Mouse (Mus musculus) MEL (cell line): ENCODE results near the gene Krtap5-4. TPM values are rescaled to one million over a fixed set of nuclear protein-coding genes. Genes with fewer than 3 reads are reported as not detected.

ENCODE experiments used
- DNase-seq: peaks from one replicate; pipeline ENCODE4 v3.0.0; 2011; ENCODE audit warnings: low read depth, low spot score
- H3K27ac ChIP-seq: 2 replicates; pipeline ENCODE4 v1.5.1; 2012; ENCODE audit warnings: low read depth, mild to moderate bottlenecking, control low read depth, low read length, moderate library complexity; ENCODE audit not compliant: control insufficient read depth
- H3K27me3 ChIP-seq, 2 experiments: fragments of 150-350 bp in 1 of 2; sonication (generic) in 1 of 2; 2 replicates each; pipeline ENCODE4 v1.6.1; 2012; ENCODE audit warnings: low read length in 2 of 2, mild to moderate bottlenecking in 2 of 2, improper control_type of control experiment in 1 of 2, moderate library complexity in 1 of 2; ENCODE audit not compliant: insufficient read depth in 2 of 2, control insufficient read depth in 1 of 2
- H3K36me3 ChIP-seq, 2 experiments: 2 replicates each; pipeline ENCODE4 v1.6.1; 2012 to 2014; ENCODE audit warnings: low read length in 2 of 2, improper control_type of control experiment in 1 of 2, inconsistent platforms in 1 of 2, mild to moderate bottlenecking in 1 of 2; ENCODE audit not compliant: insufficient read depth in 2 of 2, control insufficient read depth in 1 of 2
- H3K4me1 ChIP-seq, 2 experiments: fragments of 150-350 bp in 1 of 2; sonication (generic) in 1 of 2; 2 replicates each; pipeline ENCODE4 v1.6.1; 2012; ENCODE audit warnings: low read length in 2 of 2, improper control_type of control experiment in 1 of 2, mild to moderate bottlenecking in 1 of 2; ENCODE audit not compliant: insufficient read depth in 2 of 2, control insufficient read depth in 1 of 2
- H3K4me3 ChIP-seq, 2 experiments: fragments of 150-350 bp in 1 of 2; sonication (generic) in 1 of 2; 2 replicates each; pipeline ENCODE4 v1.5.1; 2012; ENCODE audit warnings: low read depth in 2 of 2, low read length in 2 of 2, mild to moderate bottlenecking in 2 of 2, moderate library complexity in 2 of 2, control low read depth in 1 of 2, improper control_type of control experiment in 1 of 2; ENCODE audit not compliant: control insufficient read depth in 1 of 2, insufficient read depth in 1 of 2
- H3K79me2 ChIP-seq: 2 replicates; pipeline ENCODE4 v1.6.1; 2012; ENCODE audit warnings: mild to moderate bottlenecking, low read length, moderate library complexity; ENCODE audit not compliant: control insufficient read depth, poor library complexity, insufficient read depth
- H3K9ac ChIP-seq: 2 replicates; pipeline ENCODE4 v1.6.1; 2012; ENCODE audit warnings: low read depth, mild to moderate bottlenecking, control low read depth, low read length, moderate library complexity; ENCODE audit not compliant: control insufficient read depth, poor library complexity, severe bottlenecking
- H3K9me3 ChIP-seq: fragments of 150-350 bp; sonication (generic); replicated peaks from 2 replicates; pipeline ENCODE4 v1.6.1; 2012; ENCODE audit warnings: mild to moderate bottlenecking, low read length, improper control_type of control experiment, moderate library complexity; ENCODE audit not compliant: insufficient read depth
- BHLHE40 ChIP-seq: IDR thresholded peaks from 2 replicates; pipeline ENCODE4 v1.6.1; 2012; ENCODE audit warnings: low read depth, mild to moderate bottlenecking, inconsistent platforms, low read length, improper control_type of control experiment, borderline replicate concordance
- CHD1 ChIP-seq: IDR thresholded peaks from 2 replicates; pipeline ENCODE4 v1.6.1; 2012; ENCODE audit warnings: low read depth, mild to moderate bottlenecking, inconsistent platforms, low read length, improper control_type of control experiment
- CHD2 ChIP-seq: IDR thresholded peaks from 2 replicates; pipeline ENCODE4 v1.6.1; 2011; ENCODE audit warnings: low read length, improper control_type of control experiment
- CTCF ChIP-seq, 3 experiments: IDR thresholded peaks in 2 of 3; conservative IDR thresholded peaks in 1 of 3; 2 replicates each; pipeline ENCODE4 v1.5.1; 2011 to 2012; ENCODE audit warnings: low read length in 3 of 3, low read depth in 2 of 3, mild to moderate bottlenecking in 2 of 3, improper control_type of control experiment in 1 of 3, inconsistent platforms in 1 of 3, mixed read lengths in 1 of 3, moderate library complexity in 1 of 3; ENCODE audit not compliant: control insufficient read depth in 1 of 3, insufficient read depth in 1 of 3, poor library complexity in 1 of 3, severe bottlenecking in 1 of 3
- E2F4 ChIP-seq: IDR thresholded peaks from 2 replicates; pipeline ENCODE4 v1.6.1; 2011; ENCODE audit warnings: low read depth, low read length, improper control_type of control experiment, borderline replicate concordance
- ELF1 ChIP-seq: IDR thresholded peaks from 2 replicates; pipeline ENCODE4 v1.6.1; 2014; ENCODE audit warnings: low read depth, mild to moderate bottlenecking, inconsistent platforms, low read length, improper control_type of control experiment, moderate library complexity
- GABPA ChIP-seq: IDR thresholded peaks from 2 replicates; pipeline ENCODE4 v1.6.1; 2012; ENCODE audit warnings: low read depth, mild to moderate bottlenecking, inconsistent platforms, low read length, improper control_type of control experiment, moderate library complexity
- GATA1 ChIP-seq: IDR thresholded peaks from 2 replicates; pipeline ENCODE4 v1.6.1; 2011; ENCODE audit warnings: low read depth, low read length, improper control_type of control experiment
- MAFK ChIP-seq: IDR thresholded peaks from 2 replicates; pipeline ENCODE4 v1.6.1; 2011; ENCODE audit warnings: low read depth, mild to moderate bottlenecking, low read length, improper control_type of control experiment, borderline replicate concordance
- MAX ChIP-seq: IDR thresholded peaks from 2 replicates; pipeline ENCODE4 v1.6.1; 2011; ENCODE audit warnings: low read length, improper control_type of control experiment
- MEF2A ChIP-seq: IDR thresholded peaks from 2 replicates; pipeline ENCODE4 v1.6.1; 2014; ENCODE audit warnings: low read depth, mild to moderate bottlenecking, inconsistent platforms, low read length, improper control_type of control experiment; ENCODE audit not compliant: poor library complexity, insufficient replicate concordance, severe bottlenecking; ENCODE audit errors: extremely low read depth
- MYB ChIP-seq: IDR thresholded peaks from 2 replicates; pipeline ENCODE4 v1.6.1; 2011; ENCODE audit warnings: mild to moderate bottlenecking, low read depth, low read length, improper control_type of control experiment
- POLR2A ChIP-seq, 2 experiments: IDR thresholded peaks; 2 replicates each; pipeline ENCODE4 v1.6.1; 2011 to 2012; ENCODE audit warnings: low read length in 2 of 2, mild to moderate bottlenecking in 2 of 2, control low read depth in 1 of 2, improper control_type of control experiment in 1 of 2, low read depth in 1 of 2, moderate library complexity in 1 of 2; ENCODE audit not compliant: control insufficient read depth in 1 of 2, insufficient read depth in 1 of 2, poor library complexity in 1 of 2
- RAD21 ChIP-seq: IDR thresholded peaks from 2 replicates; pipeline ENCODE4 v1.6.1; 2011; ENCODE audit warnings: mild to moderate bottlenecking, low read depth, low read length, improper control_type of control experiment
- RCOR1 ChIP-seq: IDR thresholded peaks from 2 replicates; pipeline ENCODE4 v1.6.1; 2012; ENCODE audit warnings: low read depth, mild to moderate bottlenecking, inconsistent platforms, low read length, improper control_type of control experiment
- SMC3 ChIP-seq: IDR thresholded peaks from 2 replicates; pipeline ENCODE4 v1.6.1; 2011; ENCODE audit warnings: low read depth, low read length, improper control_type of control experiment
- TBP ChIP-seq: IDR thresholded peaks from 2 replicates; pipeline ENCODE4 v1.8.0; 2011; ENCODE audit warnings: low read depth, low read length, improper control_type of control experiment
- UBTF ChIP-seq: IDR thresholded peaks from 2 replicates; pipeline ENCODE4 v1.6.1; 2012; ENCODE audit warnings: low read depth, mild to moderate bottlenecking, inconsistent platforms, low read length, improper control_type of control experiment, moderate library complexity, borderline replicate concordance; ENCODE audit not compliant: insufficient read depth
- USF1 ChIP-seq: IDR thresholded peaks from 2 replicates; pipeline ENCODE4 v1.6.1; 2014; ENCODE audit warnings: low read depth, mild to moderate bottlenecking, inconsistent platforms, low read length, improper control_type of control experiment, moderate library complexity
- ZC3H11A ChIP-seq: IDR thresholded peaks from 2 replicates; pipeline ENCODE4 v1.6.1; 2012; ENCODE audit warnings: low read depth, mild to moderate bottlenecking, inconsistent platforms, low read length, improper control_type of control experiment
- ZKSCAN1 ChIP-seq: IDR thresholded peaks from 2 replicates; pipeline ENCODE4 v1.6.1; 2012; ENCODE audit warnings: low read depth, mild to moderate bottlenecking, inconsistent platforms, low read length, improper control_type of control experiment, moderate library complexity
- polyA plus RNA-seq, 2 experiments: library from polyadenylated mRNA; stranded (reverse) in 1 of 2; unstranded in 1 of 2; fragments of >175 nt in 1 of 2; fragments of >200 nt in 1 of 2; gene quantifications; 2 replicates each; pipeline versions ENCODE4 v1.2.1 to v1.2.4; 2012; ENCODE audit warnings: low replicate concordance in 2 of 2, low read depth in 1 of 2; ENCODE audit not compliant: insufficient read length in 2 of 2, insufficient read depth in 1 of 2, missing spikeins in 1 of 2
- total RNA-seq: library from RNA; depleted of rRNA; stranded (reverse); fragments of 300-350 nt; gene quantifications from 2 replicates; pipeline ENCODE4 v1.2.3, GENCODE M21; 2012

Gene Krtap5-4
- total and polyA plus RNA-seq, 3 experiments: not detected

DNA sequence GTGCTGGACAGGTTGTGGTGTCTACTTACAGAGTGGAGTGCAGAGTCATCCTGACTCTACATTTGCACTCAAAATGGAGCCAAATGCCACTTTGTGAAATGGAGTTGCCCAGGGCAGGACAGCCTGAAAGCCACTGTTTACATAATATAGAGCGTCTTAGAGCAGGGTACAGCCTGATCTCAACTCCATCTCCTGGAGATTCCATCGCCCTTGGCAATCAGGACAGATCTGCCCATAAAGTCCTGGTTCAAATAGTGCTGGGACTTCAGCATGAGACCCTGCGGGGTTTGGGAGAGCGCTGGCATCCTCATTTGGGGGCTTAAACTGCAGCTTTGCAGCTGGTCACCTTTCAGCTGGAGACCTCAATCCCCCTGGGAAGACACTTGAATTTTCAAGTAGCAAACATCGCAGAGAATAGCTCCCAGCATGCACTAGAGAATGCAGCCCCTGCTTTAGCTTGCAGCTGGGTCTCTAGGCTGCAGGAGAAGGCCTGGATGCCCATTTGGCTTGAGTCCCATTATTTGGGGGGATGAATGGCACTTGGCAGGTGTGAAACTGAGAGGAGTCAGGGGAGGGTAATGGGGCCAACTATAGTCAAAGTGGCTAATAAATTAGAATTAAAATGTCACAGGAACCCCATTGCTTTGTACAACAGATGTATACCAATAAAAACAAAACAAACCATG is 11.4 kb downstream of the Krtap5-4 start:
- no peak for TF ChIP-seq MYB
- no peak for TF ChIP-seq MAX
- no peak for TF ChIP-seq USF1
- TF ChIP-seq RAD21: no peak
- no peak for TF ChIP-seq GABPA
- TF ChIP-seq POLR2A (IDR thresholded peaks at IDR 0.05; ENCODE audit: control insufficient read depth in 1 of 2, insufficient read depth in 1 of 2, low read depth in 1 of 2, low read length in 2 of 2, poor library complexity in 1 of 2): no peak
- TF ChIP-seq ZC3H11A: no peak
- no peak for TF ChIP-seq BHLHE40
- TF ChIP-seq UBTF: no peak
- no peak for TF ChIP-seq MEF2A
- no peak for TF ChIP-seq RCOR1
- TF ChIP-seq TBP: no peak
- no peak for TF ChIP-seq CHD2
- no peak for TF ChIP-seq E2F4
- TF ChIP-seq MAFK: no peak
- no peak for TF ChIP-seq CHD1
- no peak for TF ChIP-seq ZKSCAN1
- TF ChIP-seq SMC3: no peak
- no peak for TF ChIP-seq ELF1
- TF ChIP-seq GATA1: no peak
- Histone ChIP-seq H3K27me3 (peaks cover 0 to 6% of the 10 kb centered on the region in 2 experiments; a peak in 3 of 4 replicates), H3K79me2 (no peaks in the 10 kb centered on the region), H3K9ac (no peak overlapping the region), H3K9me3 (no peaks in the 10 kb centered on the region), H3K27ac (no peak overlapping the region), H3K36me3 (no peaks in the 10 kb centered on the region), H3K4me1 (no peaks in the 10 kb centered on the region), H3K4me3 (no peak overlapping the region)
- no peak for DNase-seq

DNA sequence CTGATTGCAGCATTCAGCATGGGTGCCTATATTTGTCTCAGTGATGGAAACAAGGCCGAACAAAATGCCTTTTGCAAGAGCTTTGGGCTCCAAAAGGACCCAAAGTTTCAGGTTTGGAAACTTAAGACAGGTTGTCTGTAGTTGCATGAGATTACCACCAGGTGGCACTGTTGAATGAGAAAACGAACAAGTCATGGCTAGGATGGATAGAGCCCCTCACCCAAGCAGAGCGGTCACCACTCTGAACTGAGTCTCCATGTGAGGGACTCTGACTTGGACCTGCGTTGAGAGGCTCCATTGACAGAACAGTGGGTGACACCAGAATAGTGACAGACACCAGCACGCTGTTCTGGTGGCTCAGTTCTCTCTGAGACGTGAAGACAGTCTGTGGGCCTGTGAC is 13.2 kb downstream of the Krtap5-4 start:
- Histone ChIP-seq H3K27ac (no peak overlapping the region), H3K9me3 (no peaks in the 10 kb centered on the region)

More for the DNA sequence above, 13.2 kb downstream of the Krtap5-4 start:
- H3K9ac ChIP-seq: no peak overlapping the region
- H3K36me3 ChIP-seq: no peaks in the 10 kb centered on the region
- H3K27me3 ChIP-seq: peaks cover 0 to 6% of the 10 kb centered on the region in 2 experiments; a peak in 3 of 4 replicates
- H3K4me3 ChIP-seq: no peak overlapping the region
- peak; percentile 84 for TF ChIP-seq RAD21
- TF ChIP-seq ELF1: no peak
- peak; percentile 52 to 86 (median 74) for TF ChIP-seq CTCF (IDR thresholded peaks at IDR 0.05 in 2 of 3, conservative IDR thresholded peaks at IDR 0.05 in 1 of 3; ENCODE audit: control insufficient read depth in 1 of 3, insufficient read depth in 1 of 3, low read depth in 2 of 3, low read length in 3 of 3, poor library complexity in 1 of 3, severe bottlenecking in 1 of 3)
- no peak for TF ChIP-seq MAX
- peak; percentile 62 for TF ChIP-seq ZC3H11A
- TF ChIP-seq SMC3: peak; percentile 85
- TF ChIP-seq, all 39 proteins: peak for 4
- H3K4me1 ChIP-seq: no peaks in the 10 kb centered on the region
- H3K79me2 ChIP-seq: no peaks in the 10 kb centered on the region
- DNase-seq: peak; percentile 50
